Mouse (Mus musculus) CD4-positive, CD25-positive, alpha-beta regulatory T cell, adult 4 months (primary cell): ENCODE data around the gene Trim34a. TPM values are rescaled to one million over a fixed set of nuclear protein-coding genes. Genes with fewer than 3 reads are reported as not detected.
"Not testable (repeated sequence)": the region's sequence is repeated elsewhere in the genome, so short reads cannot be mapped to it uniquely, and the experiment has no call there.

Experiments used
- ATAC-seq: one replicate; pipeline ENCODE4 v1.8.0; 2017
- polyA plus RNA-seq, 2 experiments: library from polyadenylated mRNA; unstranded; fragments of 100-300 nt; shearing (Covaris generic); gene quantifications; one replicate each; pipeline ENCODE4 v1.2.1; 2017

The Trim34a gene
- 10 to 100 TPM; 71.3 to 83.9 TPM for polyA plus RNA-seq

DNA sequence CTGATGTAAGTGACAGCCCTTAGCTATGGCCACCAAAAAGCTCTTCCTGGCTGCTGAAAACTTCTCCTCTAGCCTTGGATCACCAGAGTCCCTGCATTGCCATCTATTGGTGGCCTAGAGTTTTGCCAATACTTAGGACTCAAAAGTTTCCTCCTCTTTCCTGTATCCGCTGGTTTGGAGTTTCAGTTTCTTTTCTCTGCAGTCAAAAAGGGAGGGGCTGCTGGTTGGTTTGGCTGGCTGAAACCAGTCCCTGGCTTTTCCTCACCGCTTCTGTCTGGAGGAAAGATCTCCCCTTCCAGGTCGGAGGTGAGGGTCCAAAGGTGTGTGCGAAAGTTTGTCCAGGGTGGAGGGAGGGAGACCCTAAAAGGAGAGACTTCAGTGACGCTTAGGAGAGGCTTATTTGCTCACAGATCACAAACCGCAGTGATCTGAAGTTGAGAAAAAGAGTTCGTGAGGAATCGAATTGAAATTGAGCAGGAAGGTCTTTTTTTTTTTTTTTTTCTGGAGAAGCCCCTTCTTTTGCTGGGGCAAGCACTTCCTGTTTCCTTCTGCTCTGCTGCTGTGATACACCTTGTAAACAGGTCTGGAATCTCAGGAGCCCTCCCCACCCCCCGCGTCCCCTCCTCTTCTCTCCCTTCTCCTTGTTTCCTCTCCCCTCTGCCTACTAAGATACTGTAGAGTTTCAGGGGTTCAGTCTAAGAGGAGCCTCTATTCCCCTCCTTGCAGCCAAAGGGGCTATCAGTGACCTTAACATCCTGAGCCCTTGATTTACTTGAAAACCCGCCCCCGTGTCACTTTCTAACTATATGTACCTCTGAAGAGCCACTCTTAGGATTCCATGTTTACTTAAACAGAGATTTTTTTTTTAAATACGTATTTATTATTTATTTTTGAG, at the start of gene Trim34a:
Trim34a (plus strand) TSS at position 171 of the 895 bp plus-strand sequence.
- peak; percentile 97 for ATAC-seq

DNA sequence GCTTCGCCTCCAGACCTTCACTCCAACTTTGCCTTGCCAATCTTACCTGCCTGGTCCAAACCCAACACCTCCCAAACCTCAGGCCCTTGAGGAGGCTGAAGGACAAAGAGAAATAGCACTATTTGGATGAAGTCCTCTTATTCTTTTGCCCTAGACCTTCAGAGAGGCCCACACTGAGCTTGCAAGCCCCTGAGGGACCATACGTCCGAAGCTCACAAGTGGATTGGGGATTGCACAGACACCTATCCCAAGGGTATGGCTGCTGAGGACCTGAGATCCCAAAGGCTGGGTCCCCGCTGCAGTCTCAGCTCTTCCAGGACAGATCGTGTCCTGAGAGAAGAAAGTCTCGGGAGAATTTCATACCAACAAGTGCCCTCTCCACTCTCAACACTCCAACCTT, 48.4 kb upstream of the Trim34a start, which contains the start of gene Olfr649:
Olfr649 (minus strand) TSS at position 101 of the 400 bp plus-strand sequence.
- no peak for ATAC-seq

DNA sequence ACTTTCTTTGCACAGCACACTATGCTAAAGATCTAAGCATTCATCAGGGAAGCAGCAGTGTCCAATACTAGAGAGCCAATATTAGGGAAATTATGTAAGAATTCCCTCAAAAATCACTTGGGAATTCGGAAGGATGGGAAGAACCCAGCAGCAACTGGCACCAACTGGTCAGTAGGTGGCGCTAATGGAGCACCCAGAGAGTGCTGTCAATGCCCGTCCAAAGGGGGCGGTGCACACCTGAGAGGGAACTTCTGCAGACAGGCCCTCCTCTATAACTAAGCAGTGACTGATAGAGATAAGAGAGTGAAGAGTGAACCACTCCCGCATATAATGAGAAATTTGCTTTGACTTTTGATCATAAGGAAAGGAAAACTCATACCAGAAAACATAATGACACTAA, 44.4 kb upstream of the Trim34a start:
- peak; percentile 92 for ATAC-seq

DNA sequence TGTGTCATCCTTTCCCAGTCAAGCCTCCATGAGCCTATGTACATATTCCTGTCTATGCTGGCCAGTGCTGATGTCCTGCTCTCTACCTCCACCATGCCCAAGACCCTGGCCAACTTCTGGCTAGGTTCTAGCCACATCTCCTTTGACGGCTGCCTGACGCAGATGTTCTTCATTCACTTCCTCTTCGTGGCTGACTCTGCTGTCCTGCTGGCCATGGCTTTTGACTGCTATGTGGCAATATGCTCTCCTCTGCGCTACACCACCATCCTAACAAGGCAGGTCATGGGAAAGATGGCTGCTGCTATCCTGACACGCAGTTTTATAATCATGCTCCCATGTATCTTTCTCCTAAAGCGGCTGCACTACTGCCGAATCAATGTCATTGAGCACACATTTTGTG, 38.1 kb upstream of the Trim34a start:
- no peak for ATAC-seq

DNA sequence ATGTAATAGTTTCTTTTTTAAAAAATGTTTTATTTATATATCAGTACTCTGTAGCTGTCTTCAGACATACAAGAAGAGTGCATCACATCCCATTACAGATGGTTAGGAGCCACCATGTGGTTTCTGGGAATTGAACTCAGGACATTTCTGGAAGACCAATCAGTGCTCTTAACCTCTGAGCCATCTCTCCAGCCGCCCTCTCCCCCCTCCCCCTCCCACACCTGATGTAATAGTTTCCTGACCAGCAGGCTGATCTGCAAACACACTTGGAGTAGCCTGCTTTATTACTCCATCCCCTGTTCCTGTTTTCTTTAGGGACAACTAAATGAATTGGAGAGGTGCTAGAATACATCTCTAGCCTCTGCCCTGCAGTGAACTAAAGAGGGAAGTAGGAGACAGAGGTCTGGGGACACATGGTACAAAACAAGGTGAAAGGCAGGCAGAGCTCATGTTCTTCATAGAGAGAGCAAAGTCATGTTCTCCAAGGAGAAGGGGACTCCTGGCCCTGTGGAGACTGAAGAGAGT, 28.2 kb upstream of the Trim34a start:
- ATAC-seq = no peak

DNA sequence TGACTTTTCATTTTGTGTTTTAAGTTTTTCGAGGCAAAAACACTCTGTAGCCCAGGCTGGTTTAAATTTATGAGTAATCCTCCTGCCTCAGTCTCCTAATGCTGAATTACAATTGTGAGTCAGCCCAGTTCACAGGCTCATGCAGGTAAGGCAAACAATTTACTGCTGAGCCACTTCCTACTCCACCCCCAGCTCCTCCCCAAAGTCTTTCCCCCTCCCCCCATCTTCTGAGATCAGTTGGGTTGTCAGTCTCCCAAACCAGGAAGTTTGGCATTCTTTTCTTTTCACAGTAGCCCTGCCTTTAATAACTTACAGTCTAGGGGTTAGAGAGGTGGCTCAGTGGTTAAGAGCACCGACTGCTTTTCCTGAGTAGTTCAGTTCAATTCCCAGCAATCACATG, 26.4 kb upstream of the Trim34a start:
- peak; percentile 62 for ATAC-seq

DNA sequence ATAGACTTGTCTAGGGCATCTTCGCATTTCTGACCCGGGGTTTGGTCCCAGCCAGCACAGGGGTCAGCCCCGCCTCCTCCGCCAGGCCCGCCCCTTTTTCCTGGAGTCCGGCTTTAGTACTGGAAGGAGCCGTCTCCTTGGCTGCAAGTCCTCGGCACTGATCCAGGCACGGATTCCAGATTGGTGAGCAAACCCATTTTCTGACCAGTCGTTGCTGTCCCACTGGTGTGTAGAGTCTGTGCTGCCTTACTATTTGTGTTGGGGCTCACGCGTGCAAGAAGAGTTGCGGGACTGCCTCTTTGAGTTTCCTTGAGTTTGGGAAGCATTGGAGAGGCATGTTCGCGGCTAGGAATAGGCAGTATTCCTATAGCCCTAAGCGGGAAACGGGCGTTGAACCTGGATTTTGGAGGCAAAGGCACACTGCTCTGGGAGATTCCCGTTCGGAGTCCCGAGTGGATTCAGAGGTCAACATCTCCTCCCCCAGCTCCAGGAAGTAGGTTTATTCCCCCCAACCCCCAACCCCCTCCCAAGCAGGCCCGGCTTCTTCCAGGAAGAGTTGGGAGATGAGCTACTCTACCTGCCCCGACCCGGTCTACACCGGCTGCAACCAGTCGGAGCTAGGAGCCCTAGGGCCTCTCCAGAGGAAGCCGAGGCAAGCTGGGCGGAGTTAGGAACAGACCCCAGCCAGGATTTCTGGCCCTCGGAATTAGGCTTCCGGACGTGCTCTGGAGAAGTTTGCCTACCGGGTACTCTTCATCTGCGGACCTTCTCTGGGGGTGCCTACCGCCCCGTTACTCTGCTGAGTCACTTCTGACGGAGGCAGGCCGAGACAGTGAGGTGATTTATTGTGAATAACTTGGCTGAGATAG, 25.3 kb upstream of the Trim34a start, which contains the start of gene Trim6:
Trim6 (plus strand) TSS at position 93 of the 869 bp plus-strand sequence.
- no peak for ATAC-seq

DNA sequence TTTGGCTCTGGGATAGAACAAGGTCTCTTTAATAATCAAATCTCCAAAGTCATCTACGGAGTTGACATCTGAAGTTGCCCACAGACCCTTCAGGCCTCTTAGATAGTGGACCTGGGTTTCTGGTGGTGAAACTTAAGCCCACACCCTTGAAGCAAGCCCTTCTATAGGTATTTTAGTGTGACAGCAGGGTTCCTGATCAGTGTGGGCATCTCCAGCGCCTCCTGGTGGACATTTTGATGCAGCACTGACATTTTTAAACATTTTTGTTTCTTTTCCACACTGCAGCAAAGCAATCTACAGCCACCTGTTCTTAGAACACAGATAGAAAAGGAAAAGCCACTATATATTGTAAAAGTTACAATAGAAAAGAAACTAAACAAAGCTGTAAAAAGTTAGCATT, 13.1 kb upstream of the Trim34a start:
- ATAC-seq = peak; percentile 82

DNA sequence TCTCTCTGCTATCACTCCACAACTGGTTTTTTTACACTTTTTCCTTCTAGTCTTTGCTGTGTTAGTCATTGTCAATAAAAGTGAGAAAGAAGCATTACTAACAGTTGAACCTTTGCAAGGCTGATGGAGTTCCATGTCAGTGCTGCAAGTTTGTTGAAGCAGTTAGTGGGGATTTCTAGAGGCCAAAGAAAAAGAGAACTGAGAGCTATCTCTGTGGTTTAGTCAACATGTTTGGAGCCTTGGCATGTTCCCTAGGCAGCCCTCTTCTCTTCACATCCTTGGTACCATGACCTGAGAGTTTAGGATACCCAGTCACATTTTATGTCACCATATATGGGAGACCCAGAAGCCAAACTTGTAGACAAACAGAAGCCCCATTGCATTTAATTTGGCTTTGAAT, 3.4 kb upstream of the Trim34a start:
- ATAC-seq = no peak

DNA sequence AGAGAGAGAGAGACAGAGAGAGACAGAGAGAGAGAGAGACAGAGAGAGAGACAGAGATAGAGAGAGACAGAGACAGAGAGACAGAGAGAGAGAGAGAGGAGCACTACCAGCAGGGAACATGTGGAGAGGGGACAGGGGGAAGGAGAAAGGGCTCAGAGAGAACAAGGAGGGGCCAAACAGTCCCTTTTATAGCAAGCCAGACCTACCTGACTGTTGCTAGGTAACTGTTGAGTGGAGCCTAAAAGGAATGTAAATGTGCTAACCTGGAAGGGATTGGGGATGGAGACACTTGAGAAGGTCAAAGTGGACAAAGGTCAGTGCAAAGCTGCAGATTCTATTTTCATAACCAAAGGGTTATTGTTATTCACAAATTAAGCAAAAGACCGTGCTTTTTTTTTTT, 641 bp upstream of the Trim34a start:
- no peak for ATAC-seq

DNA sequence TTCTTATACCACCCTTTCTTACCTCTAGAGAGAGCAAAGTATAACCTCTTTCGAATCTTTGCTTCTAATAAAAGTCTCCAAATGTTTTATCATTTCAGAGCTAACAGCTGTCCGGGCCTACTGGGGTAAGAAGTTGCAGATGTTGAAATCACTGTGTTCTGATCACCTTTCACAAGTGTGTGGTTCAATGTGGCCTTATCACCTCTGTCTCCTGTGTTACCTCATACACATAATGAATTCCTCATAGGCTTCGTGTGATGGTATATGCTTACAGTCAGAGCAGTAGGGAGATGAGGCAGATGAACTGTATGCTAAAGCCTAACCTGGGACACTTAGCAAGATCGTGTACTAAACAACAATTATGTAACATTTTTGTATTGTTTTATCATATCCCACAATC, 16.1 kb downstream of the Trim34a start:
- not testable (repeated sequence) for ATAC-seq

DNA sequence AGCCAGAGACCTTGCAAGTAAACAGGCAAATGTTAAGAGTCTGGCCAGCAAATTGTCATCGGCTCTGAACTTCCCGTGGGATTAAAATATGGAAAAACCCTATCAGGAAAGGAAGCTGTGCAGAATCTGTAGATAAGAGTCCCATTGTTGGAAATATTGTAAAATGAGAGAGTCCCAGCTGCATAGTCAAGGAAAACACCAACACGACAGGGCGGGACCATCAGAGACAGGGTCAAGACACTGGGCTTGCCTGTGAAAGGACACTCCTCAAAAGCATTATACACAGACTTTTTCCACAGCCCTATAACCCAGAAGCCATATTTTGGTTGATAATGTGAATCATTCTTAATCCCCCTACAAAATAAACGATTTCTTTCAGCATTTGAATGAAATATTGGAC, 21.1 kb downstream of the Trim34a start:
- ATAC-seq = not testable (repeated sequence)

DNA sequence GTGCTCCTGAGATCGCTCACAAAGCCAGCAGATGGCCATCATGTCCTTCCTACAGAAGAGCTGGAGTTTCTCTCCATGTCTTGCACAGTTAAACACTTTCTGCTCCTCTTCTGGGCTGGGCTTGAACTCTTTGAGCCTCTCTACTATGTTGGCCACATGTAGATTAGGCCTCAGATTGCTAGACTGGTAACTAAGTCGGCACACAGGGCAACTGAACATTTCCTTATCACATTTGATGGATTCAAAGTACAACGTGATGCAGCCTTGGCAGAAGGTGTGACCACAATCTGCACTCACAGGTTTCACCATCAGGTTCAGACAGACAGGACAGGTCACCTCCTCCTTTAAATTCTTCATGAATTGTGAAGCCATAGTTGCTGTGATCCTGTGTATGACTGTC, 35.1 kb downstream of the Trim34a start:
- not testable (repeated sequence) for ATAC-seq

DNA sequence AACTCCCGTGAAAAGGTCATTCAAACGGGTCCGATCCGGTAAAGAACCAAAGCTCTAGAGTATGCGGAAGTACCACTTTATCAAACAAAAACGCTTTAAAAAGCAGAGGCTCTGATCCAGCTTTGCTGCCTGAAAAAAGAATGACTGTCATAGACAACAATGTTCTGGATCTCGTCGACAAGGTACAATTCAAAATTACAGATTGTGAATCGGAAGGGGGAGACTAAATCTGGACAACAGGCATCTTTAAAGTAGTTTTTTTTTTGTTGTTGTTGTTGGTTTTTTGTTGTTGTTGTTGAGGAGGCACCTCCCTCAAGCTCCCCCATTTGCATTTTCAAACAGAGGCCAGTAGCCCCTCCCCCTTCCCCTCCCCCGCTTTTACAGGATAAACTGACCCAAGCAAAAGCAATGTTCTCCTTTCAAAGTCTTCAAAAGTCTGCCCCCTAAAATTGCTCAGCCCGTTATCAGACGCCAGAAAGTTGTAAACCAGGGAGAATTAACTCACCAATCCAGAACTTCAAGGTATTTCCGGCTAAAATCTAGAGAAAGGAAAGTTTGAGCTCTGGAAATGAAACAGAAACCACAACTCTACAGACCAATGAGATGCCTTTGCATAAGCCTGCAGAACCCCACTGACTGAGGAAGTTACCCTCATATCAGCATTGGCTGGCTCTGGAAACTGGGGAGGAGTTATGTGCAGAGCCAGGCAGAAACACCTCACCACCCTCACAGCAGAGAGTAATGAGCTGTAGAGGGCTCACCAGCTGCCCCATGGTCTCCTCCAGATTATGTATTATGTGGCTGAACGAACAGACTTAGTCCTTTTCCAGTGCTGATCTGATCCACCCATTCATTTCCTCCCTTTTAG, 43.6 kb downstream of the Trim34a start, which contains the start of gene Trim5:
Trim5 (minus strand) TSS at position 519 of the 868 bp plus-strand sequence.
- ATAC-seq = peak; percentile 84

DNA sequence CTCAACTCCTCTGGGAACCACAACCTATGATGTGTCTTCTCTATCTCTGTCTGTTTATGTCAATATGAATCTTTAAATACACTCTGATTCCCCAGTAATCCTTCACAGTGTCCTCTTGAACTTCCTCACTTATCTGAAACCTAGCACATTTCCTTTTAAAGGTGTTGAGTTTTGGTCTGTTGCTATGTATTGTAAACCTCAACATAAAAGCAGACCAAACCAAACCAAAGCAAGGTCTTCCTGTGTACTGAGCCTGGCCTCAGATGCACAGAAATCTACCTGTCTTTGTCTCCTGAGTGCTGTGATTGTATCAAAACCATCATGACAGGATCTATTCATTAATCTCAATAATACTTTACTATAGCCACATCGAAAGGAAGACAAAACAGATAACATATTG, 46.4 kb downstream of the Trim34a start:
- ATAC-seq = peak; percentile 14

DNA sequence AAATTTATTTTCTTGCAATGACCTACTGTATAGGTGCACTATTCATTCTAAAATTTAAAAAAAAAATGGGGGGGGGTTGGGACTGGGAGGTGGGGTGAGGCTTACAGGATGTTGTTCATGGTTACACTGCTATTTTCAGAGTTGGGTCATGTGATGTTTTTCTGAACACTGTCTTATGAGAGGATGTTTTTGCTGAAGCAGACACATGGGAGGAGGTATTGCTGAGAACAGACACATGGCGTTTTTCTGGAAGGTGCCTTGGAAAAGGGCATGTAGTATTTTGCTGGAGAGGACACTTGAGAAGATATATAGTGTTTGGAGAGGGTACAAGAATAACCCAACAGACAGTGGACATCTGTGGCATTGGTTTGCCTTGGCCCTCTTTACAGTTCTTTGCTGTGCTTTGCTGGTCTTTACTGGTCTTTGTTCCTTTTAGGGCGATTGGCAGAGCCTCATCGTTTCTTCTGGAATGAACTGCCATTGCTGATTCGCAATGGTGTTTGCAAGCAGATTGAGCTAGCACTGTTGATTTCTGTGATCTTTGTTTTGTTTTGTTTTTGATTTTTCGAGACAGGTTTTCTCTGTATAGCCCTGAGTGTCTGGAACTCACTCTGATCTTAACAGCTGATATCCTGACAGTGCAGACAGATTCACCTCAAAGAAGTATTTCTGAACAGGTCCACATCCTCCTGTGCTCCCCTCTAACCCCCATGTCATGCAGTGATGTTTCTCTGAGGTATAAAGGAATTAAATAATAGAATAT, 47.6 kb downstream of the Trim34a start:
- ATAC-seq = peak; percentile 59

Other genes starting within 250 kb of the Trim34a start
- gene Olfr638, start 245.7 kb upstream of the Trim34a start, polyA plus RNA-seq = not detected
- gene Olfr639, start 227.2 kb upstream of the Trim34a start, polyA plus RNA-seq = under 1 TPM in 1 of 2 experiments, not detected in 1; 0.08 TPM
- not detected for gene Olfr640, start 218.9 kb upstream of the Trim34a start, polyA plus RNA-seq
- gene Olfr641, start 209.0 kb upstream of the Trim34a start, polyA plus RNA-seq = not detected
- gene Olfr642, start 191.8 kb upstream of the Trim34a start, polyA plus RNA-seq = not detected
- not detected for gene 4930516K23Rik, start 183.0 kb upstream of the Trim34a start, polyA plus RNA-seq
- not detected for gene Olfr644, start 172.6 kb upstream of the Trim34a start, polyA plus RNA-seq
- not detected for gene Olfr645, start 159.0 kb upstream of the Trim34a start, polyA plus RNA-seq
- gene Olfr646, start 139.6 kb upstream of the Trim34a start, polyA plus RNA-seq = not detected
- not detected for gene Ubqln5, start 114.6 kb upstream of the Trim34a start, polyA plus RNA-seq
- not detected for gene Olfr643, start 107.1 kb upstream of the Trim34a start, polyA plus RNA-seq
- not detected for gene Ubqln3, start 101.2 kb upstream of the Trim34a start, polyA plus RNA-seq
- not detected for gene Ubqlnl, start 93.9 kb upstream of the Trim34a start, polyA plus RNA-seq
- not detected for gene Olfm5, start 79.6 kb upstream of the Trim34a start, polyA plus RNA-seq
- gene Olfr648, start 61.1 kb upstream of the Trim34a start, polyA plus RNA-seq = under 1 TPM; 0.20 to 0.23 TPM
- gene Olfr649, start 48.5 kb upstream of the Trim34a start, polyA plus RNA-seq = not detected
- gene Trim6, start 25.7 kb upstream of the Trim34a start, polyA plus RNA-seq = 1 to 10 TPM in 1 of 2 experiments, under 1 TPM in 1; 0.25 to 2.7 TPM
- gene Trim5, start 43.6 kb downstream of the Trim34a start, polyA plus RNA-seq = 10 to 100 TPM; 36.0 to 41.6 TPM
- gene Trim12a, start 71.0 kb downstream of the Trim34a start, polyA plus RNA-seq = 100 to 1,000 TPM; 162 to 190 TPM
- gene Trim34b, start 85.0 kb downstream of the Trim34a start, polyA plus RNA-seq = 1 to 10 TPM; 1.1 to 2.3 TPM
- gene Trim12c, start 108.9 kb downstream of the Trim34a start, polyA plus RNA-seq = 10 to 100 TPM; 20.6 to 26.7 TPM
- 1 to 10 TPM; 1.1 to 1.5 TPM for gene Trim30b, start 125.4 kb downstream of the Trim34a start, polyA plus RNA-seq
- gene Trim30c, start 156.4 kb downstream of the Trim34a start, polyA plus RNA-seq = 1 to 10 TPM in 1 of 2 experiments, under 1 TPM in 1; 0.75 to 1.2 TPM
- 10 to 100 TPM; 81.7 to 90.6 TPM for gene Trim30a, start 220.7 kb downstream of the Trim34a start, polyA plus RNA-seq